Mouse (Mus musculus): ENCODE measurements at regions not wholly inside any gene's neighbourhood (a gene's known extent, or its start where the extent isn't known, plus 50 kb on each side); places are given as distances from the start of the nearest gene placed in this dataset.

DNA sequence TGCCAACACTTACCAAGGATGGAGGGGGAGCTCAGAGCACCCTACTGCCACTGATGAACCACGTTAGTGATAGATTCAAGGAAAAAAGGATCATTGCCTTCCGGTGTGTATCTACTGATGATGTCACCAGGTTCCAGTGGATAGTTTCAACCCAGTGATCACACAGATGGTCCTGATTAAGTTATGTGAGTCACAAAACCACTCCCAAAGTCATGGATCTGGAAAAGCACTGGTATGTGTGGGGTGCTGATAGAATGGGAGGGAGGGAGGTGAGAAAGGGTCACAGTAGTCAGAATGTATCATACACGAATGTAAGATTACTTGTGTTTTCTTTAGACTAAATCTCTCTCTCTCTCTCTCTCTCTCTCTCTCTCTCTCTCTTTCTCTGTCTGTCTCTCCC, 523.6 kb upstream of the Tmpo start:
- no peak for TF ChIP-seq CTCF (IDR thresholded peaks at IDR 0.05; ENCODE audit: control insufficient read depth, insufficient read depth, insufficient replicate concordance, low read depth, low read length)
- no peak for TF ChIP-seq POLR2A (IDR thresholded peaks at IDR 0.05; ENCODE audit: control insufficient read depth, low read depth, low read length)
